Mouse (Mus musculus) spleen, adult 2 months (tissue): ENCODE results near the gene Cpped1.

Source experiments
- CTCF ChIP-seq: fragments of 200-500 bp; IDR thresholded peaks from 2 replicates; pipeline ENCODE4 v1.5.1; 2011; ENCODE audit warnings: mild to moderate bottlenecking, inconsistent platforms; ENCODE audit not compliant: insufficient read depth, insufficient read length, insufficient replicate concordance; ENCODE audit errors: extremely low read depth
- POLR2A ChIP-seq: fragments of 200-500 bp; IDR thresholded peaks from 2 replicates; pipeline ENCODE4 v1.6.1; 2011; ENCODE audit warnings: low read depth, low read length, inconsistent platforms

DNA sequence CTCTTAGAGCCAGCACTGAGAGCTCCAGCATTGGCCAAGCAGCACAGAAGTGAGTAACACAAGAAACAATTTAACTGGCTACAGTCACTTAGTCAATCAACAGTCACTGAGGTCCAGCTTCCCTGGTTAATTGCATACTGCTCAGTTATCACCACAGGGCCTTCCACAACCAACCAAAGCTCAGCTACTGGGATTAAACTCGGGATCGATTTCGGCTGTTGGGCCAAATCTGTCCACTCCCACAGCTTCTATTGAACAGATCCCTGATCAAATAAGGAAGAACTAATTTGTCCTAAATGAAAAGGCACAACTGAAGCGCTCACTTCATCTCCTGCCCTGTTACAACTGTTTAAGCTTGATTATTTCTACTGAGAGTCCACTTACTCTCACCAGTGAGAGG, 4.0 kb downstream of the Cpped1 start:
- TF ChIP-seq POLR2A (no peak), CTCF (no peak)
